ENCODE assay signal across 8 mouse cellular contexts in the genomic region with DNA sequence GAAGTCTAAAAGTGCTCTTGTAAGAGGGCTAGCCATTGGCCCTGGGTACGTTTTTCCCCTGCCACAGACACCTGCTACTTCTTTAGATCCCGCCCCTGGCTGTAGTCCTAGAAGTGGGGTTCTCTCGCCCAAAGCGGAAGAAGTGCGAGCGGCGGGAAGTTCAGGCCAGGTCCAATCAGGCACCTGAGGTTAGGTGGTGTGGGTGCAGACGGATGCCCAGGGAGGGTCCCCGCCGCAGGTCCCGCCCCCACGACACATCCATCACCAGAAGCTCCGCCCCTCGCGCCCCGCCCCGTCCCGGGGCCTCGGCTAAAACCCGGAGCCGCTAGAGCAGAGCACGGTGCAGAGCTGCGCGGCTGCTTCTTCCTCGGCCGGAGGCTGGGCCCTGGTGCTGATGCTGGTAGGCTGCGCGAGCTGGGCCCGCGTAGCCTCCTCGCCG. TPM values are rescaled to one million over a fixed set of nuclear protein-coding genes. Genes with fewer than 3 reads are reported as not detected.
DNase-seq lines count a peak whose midpoint lies in the region; ATAC-seq lines count a peak whose summit lies in the region.

A gene (plus strand): TSS at position 333 of the 439 bp plus-strand sequence.

- peak within 1 kb of the TSS; percentile 82 for H3K4me3 ChIP-seq in intestine, embryonic 16.5 days (ENCODE audit: low read length)

- H3K9ac ChIP-seq in intestine, embryonic 16.5 days (ENCODE audit: low read depth, low read length), result peak within 1 kb of the TSS; percentile 77

- H3K27me3 ChIP-seq in intestine, embryonic 16.5 days (replicated peaks; ENCODE audit: control insufficient read depth, insufficient read depth, low read length), result peaks cover 11% of the 10 kb centered on the region; the same call in 1 of the 2 replicates

- intact Hi-C loops in gastrocnemius, postnatal 14 days (cut with DNase I; ENCODE audit: low total_unique reads), result no loop called here
- intact Hi-C loops in left cerebral cortex, postnatal 14 days (cut with DNase I), result loop anchor here (5.0 kb wide), 2 partner anchors 42 to 88 kb away; no protein-coding TSS in a partner anchor

- H3K4me1 ChIP-seq in intestine, embryonic 16.5 days (ENCODE audit: control insufficient read depth, insufficient read depth, low read length), result peaks cover 3% of the 10 kb centered on the region; the same call in 1 of the 2 replicates

- H3K4me2 ChIP-seq in intestine, embryonic 16.5 days (ENCODE audit: low read depth, low read length), result peak within 1 kb of the TSS; percentile 95

- no peaks in the 10 kb centered on the region for H3K36me3 ChIP-seq in intestine, embryonic 16.5 days (ENCODE audit: control insufficient read depth, insufficient read depth, low read length)

- peak; percentile 97 for ATAC-seq in intestine, embryonic 16.5 days
- peak; percentile 79 for ATAC-seq in megakaryocyte-erythroid progenitor cell, adult 5-6 weeks (replicated peaks; ENCODE audit: low FRiP score, low TSS enrichment, poor library complexity, severe bottlenecking)

- WGBS in intestine, embryonic 16.5 days, result under 1% methylated on average over 30 of the region's 32 CpGs

- DNase-seq in ZHBTc4 (ENCODE audit: low read depth, low spot score), result peak; percentile 97
- DNase-seq in cerebellum, postnatal 14 days, result peak; percentile 97 to 98
- peak; percentile 32 for DNase-seq in gastrocnemius, postnatal 14 days
- peak; percentile 91 to 92 for DNase-seq in left cerebral cortex, postnatal 14 days (ENCODE audit: low spot score in 2 of 2)
- peak; percentile 88 for DNase-seq in right cerebral cortex, postnatal 14 days
- DNase-seq in urinary bladder, postnatal 14 days (ENCODE audit: low spot score), result peak; percentile 78

- no peaks in the 10 kb centered on the region for H3K9me3 ChIP-seq in intestine, embryonic 16.5 days (ENCODE audit: control insufficient read depth, low read length)

- peak within 1 kb of the TSS; percentile 81 for H3K27ac ChIP-seq in intestine, embryonic 16.5 days (ENCODE audit: low read length)

RNA-seq across cellular contexts. Expression of the gene that starts here (rescaled TPM):
- under 1 TPM in 1 of 2 experiments, not detected in 1; 0.08 TPM for total RNA-seq in gastrocnemius, postnatal 14 days (2021)
- polyA plus RNA-seq in intestine, embryonic 16.5 days (2015; fragmentation: Nextera tagmentation; extraction: Ambion mirVana), result 0.57 and 0.71 TPM in 2 replicates
- 10 to 100 TPM; 49.9 to 51.7 TPM for total RNA-seq in left cerebral cortex, postnatal 14 days (2021)
- total RNA-seq in megakaryocyte-erythroid progenitor cell, adult 5-6 weeks (2014; fragmentation: Nextera tagmentation), result 2.5 and 2.9 TPM in 2 replicates
- 2.2 and 7.1 TPM in 2 replicates for total RNA-seq in megakaryocyte-erythroid progenitor cell, adult 5-6 weeks (2017)

Comparison
In these comparisons a context has a peak if more than half of its experiments do, and no peak if none do; other contexts are left out.
1. Peak in every context shown above with its lines: DNase-seq, ATAC-seq, H3K4me3 ChIP-seq and H3K27ac ChIP-seq.
2. RNA of the gene that starts here (total RNA-seq): 49.9 to 51.7 TPM in left cerebral cortex, postnatal 14 days; 2.2 to 7.1 TPM in megakaryocyte-erythroid progenitor cell, adult 5-6 weeks and 0.08 TPM in gastrocnemius, postnatal 14 days; every median in the first group is over 4 times any median in the second.
3. Peak in DNase-seq in gastrocnemius, postnatal 14 days; RNA of the gene not detected or under 1 TPM.
4. Peak in ATAC-seq, H3K4me3 ChIP-seq, H3K27ac ChIP-seq, H3K9ac ChIP-seq and H3K4me2 ChIP-seq in intestine, embryonic 16.5 days; RNA of the gene not detected or under 1 TPM.
5. DNase-seq: peak in every context shown above with its lines; median percentile 98 in cerebellum, postnatal 14 days; 97 in ZHBTc4; 92 in left cerebral cortex, postnatal 14 days; 88 in right cerebral cortex, postnatal 14 days; 78 in urinary bladder, postnatal 14 days; 32 in gastrocnemius, postnatal 14 days.